Mouse (Mus musculus): ENCODE results near the gene Klhl24.

The Klhl24 gene

GRCm38 (mm10) chr16:20144568-20144967 lies 47.2 kb downstream of the Klhl24 start:
- no peak for DNase-seq (ENCODE audit: low spot score in 2 of 2)

- no peak for DNase-seq (ENCODE audit: low spot score in 2 of 2)
Measured at GRCm38 (mm10) chr16:20151991-20152390, 54.6 kb downstream of the Klhl24 start.

DNA sequence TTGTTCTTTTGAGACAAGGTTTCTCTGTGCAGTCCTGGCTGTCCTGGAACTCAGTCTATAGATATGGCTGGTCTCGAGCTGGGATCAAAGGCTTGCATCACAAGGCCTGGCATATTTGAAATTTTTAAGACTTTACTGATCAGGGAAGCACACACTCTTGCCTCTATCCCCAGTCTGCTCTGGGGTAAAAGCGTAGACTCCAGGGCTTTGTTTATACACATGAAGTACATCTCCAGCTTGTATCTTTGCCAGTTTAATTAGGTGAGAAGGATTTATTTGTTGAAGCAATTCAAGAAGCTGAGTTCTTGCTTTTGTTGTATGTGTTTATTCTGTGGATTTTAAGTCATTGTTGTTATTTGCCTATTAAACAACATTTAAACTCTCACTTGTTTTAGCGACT lies 56.4 kb downstream of the Klhl24 start:
- DNase-seq (ENCODE audit: low spot score in 2 of 2) = no peak

DNA sequence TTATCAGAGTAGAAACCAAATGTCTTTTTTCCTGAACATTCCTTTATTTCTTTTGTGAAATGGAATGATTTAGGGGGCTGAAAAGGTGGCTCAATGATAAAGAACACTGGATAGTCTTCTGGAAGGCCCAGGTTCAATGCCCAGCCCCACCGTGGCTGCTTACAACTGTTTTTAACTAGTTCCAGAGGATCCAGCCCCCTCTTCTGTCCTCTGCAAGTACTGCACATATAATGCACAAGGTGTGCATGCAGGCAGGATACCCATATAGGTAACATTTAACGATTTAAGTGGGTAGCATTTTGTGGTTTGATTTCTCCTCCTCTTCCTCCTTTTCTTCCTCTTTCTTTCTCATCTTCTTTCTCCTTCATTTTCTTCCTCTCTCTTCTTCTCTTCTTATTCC lies 62.8 kb downstream of the Klhl24 start:
- no peak for DNase-seq (ENCODE audit: low spot score in 2 of 2)

DNA sequence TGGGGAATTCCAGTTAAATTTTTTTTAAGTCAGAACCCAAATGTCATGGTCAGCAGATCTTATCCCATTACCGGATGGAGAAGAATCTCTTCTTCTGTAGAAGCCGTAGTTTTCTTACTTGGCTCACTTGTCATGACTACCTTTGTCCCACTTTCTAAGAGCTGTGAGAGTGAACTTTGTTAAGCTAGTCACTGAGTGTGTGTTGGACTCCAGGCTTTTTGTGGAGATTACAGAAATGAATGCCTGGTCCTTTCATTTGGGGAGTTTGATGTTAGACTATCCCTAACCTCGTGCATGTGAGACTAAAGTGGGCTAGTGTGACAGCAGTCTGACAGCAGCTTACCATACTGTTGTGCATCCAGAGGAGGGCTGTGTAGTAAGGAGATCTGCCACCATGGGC lies 71.7 kb downstream of the Klhl24 start:
- no peak for DNase-seq (ENCODE audit: low spot score in 2 of 2)

- DNase-seq (ENCODE audit: low spot score in 2 of 2) = no peak
Measured at GRCm38 (mm10) chr16:20169471-20170106, 72.2 kb downstream of the Klhl24 start.
